Mouse (Mus musculus): ENCODE results near the gene Stra6.

Stra6 gene

DNA sequence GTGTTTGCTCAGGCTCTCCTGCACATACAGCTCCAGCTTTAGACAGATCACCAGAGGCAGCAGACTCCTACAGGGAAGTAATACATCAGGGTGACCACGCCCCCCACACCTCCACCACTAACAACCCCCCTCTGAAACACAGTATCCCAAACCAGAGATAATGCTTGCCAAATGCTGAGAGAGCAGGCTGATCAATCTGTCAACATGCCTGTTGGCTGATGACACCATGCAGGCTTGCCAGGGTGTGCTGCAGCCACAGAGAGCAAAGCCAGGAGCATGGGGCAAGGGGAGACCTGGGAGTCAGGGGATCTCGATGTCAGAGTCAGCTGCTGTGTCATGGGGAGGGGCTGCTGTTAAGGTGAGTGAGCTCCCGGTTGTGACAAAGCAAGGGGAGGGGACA lies at the start of gene Stra6:
Stra6 (plus strand) TSS at position 258 of the 400 bp plus-strand sequence.
- no peak for DNase-seq (ENCODE audit: low read depth)

DNA sequence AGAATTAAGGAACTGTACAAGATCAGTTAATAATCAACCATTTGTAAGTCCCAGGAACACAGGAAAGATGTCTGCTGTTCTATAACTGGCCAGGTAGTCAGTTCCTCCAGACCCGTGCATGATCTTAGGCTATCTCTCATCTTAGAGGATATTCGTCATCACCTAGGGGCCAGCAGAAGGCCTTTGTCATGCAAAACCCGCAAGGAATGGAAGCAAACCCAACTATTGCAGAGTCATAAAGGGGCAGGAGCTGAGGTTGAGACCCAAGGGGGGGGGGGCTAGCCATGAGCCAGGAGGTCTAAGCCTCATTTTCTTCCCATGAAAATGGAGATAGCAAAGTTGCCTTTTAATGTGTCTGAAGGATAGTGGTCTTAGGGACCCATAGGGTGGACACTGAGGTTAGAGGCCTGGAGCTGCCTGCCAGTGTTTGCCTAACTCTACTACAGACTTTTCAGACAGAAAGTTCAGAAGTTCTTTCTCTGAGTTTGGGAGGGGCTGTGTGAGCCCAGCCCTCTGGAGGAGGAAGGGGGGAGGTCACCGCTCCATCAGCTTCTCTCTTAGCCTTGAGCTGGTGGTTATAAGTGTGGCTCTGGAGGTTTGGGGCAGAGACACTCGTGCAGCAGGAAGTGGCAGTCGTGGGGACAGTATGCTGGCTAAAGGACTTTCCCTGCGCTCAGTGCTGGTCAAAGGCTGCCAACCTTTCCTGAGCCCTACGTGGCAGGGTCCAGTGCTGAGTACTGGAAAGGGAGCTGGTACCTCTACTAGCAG lies 49.0 kb upstream of the Stra6 start:
- no peak for DNase-seq (ENCODE audit: low read depth)

- DNase-seq (ENCODE audit: low read depth), result no peak
Measured at GRCm38 (mm10) chr9:58015856-58016255, 47.7 kb upstream of the Stra6 start.

DNA sequence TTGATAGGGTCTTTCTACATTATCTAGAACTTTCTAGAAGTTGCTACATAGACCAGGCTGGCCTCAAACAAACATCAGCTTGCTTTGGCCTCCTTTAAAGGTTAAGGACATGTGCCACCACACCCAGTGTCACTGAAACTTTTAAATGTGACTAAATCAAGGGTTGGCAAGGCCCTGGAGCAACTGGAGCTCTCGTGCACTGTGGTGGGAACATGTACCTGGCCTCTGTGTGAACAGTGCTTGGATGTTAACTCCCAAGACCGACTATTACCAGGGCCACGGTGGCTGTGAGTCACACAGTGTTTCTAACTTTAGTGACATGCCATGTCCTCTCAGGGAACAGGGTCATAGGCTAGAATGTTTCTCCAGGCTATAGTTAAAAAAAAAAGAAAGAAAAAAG lies 46.6 kb upstream of the Stra6 start:
- no peak for DNase-seq (ENCODE audit: low read depth)

GRCm38 (mm10) chr9:58018385-58018784 lies 45.2 kb upstream of the Stra6 start:
- DNase-seq (ENCODE audit: low read depth), result no peak

- no peak for DNase-seq (ENCODE audit: low read depth)
Measured at GRCm38 (mm10) chr9:58025995-58026394, 37.6 kb upstream of the Stra6 start.

DNA sequence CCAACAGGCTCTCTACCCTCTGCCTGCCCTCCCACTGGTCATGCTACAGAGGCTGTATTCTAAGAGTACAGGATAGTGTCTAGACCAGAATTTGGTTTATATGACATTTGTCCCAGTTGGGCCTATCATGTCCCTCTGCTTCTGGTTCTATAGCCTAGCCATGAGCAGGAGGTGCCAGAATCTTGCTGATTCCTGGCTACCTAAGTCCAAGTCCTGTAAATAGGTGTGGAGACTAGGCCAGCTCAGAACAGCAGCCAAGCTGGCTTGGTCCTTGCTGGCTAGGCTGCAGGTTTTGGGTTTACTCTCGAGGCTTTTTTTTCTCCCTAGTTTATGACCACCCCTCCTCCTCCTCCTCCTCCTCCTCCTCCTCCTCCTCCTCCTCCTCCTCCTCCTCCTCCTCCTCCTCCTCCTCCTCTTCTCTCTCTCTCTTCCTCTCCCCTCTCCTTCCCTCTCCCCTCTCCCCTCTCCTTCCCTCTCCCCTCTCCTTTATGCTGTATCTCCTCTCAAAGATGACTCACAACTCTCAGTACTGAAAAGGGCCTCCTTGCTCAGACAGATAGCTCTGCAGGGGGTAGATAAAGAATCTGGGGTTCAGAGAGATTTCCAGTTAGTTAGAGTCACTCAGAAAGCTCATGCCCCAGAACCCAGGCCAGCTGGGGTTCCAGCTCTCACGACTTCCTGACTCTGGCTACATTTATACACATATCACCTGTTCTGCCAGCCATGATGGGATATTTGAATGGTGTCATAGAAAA lies 36.0 kb upstream of the Stra6 start:
- DNase-seq (ENCODE audit: low read depth), result no peak

GRCm38 (mm10) chr9:58028841-58029240 lies 34.7 kb upstream of the Stra6 start:
- no peak for DNase-seq (ENCODE audit: low read depth)

- no peak for DNase-seq (ENCODE audit: low read depth)
Measured at GRCm38 (mm10) chr9:58029635-58030034, 34.0 kb upstream of the Stra6 start.

DNA sequence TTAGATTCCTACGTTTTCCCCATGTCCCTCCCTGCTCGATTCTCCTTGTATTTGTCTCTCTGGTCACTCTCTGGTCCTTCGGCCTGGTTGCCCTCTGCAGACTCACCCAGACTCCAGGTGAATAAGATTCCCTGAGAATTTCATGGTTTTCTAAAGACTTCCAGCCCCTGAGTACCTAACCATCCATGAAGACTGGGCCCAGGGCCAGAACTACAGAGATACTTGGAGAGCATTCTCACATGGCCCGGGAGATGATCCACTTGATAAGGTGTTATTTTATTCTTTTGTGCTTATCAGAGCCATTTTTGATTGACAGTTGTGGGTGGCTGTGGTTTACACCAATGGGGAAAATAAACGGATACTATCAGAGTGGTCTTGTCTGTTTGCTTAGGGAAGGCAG lies 31.7 kb upstream of the Stra6 start:
- DNase-seq (ENCODE audit: low read depth), result no peak

DNA sequence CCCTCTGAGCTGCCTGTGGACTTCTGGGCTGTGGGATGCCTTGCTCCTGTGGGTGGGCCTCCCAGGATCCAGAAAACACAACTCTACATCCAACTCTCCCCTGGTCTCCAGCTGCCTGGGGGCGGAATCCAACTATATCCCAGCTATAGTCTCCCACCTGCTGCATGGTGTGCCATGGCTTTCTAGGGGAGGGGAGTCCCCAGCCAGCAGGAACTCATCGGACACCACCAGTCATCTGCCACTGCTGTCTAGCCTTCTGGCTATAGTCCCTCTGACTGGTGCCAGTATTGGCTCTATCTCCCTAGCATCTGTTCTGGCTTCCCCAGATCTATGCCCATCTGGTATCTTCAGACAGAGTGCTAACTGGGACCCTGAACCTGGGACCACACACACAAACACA lies 28.1 kb upstream of the Stra6 start:
- no peak for DNase-seq (ENCODE audit: low read depth)

GRCm38 (mm10) chr9:58035951-58036698 lies 27.5 kb upstream of the Stra6 start:
- DNase-seq (ENCODE audit: low read depth), result no peak

DNA sequence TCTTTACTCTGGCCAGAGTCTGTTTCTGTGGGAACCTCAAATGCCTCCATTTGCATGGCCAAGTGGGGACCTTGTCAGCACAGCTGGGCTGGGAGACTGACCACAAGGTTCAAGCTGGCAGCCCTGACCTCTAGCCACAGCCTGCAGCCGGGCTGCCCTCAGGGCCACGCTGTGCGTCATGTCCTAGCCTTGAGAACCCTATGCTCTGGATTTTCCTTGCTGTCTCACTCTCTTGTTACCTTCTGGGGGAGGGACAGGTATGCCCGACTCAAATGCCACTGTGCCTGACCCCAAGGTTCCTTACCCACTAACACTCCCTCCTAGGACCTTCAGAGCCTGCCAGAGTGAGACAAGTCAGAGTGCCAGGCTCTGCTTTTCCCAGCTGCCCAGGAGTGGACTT lies 26.6 kb upstream of the Stra6 start:
- no peak for DNase-seq (ENCODE audit: low read depth)

GRCm38 (mm10) chr9:58038500-58039168 lies 25.0 kb upstream of the Stra6 start:
- DNase-seq (ENCODE audit: low read depth), result no peak

DNA sequence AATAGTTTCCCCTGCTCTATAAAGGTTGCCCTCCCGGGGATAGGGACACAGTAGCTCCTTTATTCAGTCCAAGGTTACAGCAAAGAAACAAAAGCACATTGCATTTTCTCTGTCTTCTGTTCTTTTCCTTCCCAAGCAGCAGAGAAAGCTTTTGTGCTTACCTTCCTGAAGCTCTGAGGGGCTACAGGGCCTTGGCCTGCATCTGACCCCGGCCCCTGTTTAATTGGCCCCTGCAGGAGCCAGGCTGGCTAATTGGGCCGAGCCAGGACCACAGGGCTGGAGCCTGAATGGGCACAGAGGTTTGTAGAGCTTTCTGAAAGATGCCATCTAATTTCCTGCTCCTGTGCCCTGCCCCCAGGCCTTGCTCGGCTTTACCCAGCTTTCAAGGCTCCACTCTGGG lies 22.6 kb upstream of the Stra6 start:
- no peak for DNase-seq (ENCODE audit: low read depth)

DNA sequence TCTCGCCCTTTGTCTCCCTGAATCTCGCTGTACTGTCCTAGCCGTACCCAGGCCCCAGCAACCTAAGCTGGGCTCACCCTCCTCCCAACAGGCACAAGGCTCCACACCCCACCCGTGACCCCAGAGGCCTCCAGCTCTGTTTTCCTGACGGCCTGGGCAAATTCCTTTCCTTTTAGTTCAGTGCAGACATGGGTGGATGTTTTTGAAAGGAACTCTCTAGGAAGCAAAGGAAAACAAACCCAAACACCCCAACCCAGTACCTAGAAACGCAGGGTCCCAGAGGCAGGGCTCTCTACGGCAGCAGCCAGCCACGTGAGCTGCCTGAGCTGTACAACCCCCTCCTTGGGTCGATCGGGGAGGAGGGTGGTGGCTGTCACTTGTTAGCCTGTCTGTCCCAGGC lies 21.2 kb upstream of the Stra6 start:
- DNase-seq (ENCODE audit: low read depth), result no peak

GRCm38 (mm10) chr9:58043496-58044017 lies 20.0 kb upstream of the Stra6 start:
- no peak for DNase-seq (ENCODE audit: low read depth)

DNA sequence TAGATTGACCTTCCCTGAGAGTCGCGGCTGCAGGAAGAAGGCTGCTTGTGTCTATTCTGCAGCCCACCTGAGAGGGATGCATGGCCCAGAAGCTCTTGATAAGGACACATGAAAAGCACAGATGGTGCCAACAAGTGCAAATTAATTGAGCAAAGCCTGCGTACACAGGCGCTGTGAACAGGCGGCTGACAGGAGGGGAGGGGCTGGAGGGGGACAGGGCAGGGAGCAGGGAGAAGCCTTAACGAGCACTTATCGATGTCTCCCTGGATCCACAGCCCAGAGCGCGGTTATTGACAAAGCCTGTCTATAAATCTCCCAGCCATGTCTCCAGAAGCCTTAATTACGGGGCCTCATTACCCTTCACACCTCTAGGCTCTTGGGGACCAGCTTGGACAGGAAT lies 18.8 kb upstream of the Stra6 start:
- DNase-seq (ENCODE audit: low read depth), result no peak

GRCm38 (mm10) chr9:58045646-58046045 lies 17.9 kb upstream of the Stra6 start:
- DNase-seq (ENCODE audit: low read depth), result no peak

- DNase-seq (ENCODE audit: low read depth), result no peak
Measured at GRCm38 (mm10) chr9:58047061-58047460, 16.5 kb upstream of the Stra6 start.

DNA sequence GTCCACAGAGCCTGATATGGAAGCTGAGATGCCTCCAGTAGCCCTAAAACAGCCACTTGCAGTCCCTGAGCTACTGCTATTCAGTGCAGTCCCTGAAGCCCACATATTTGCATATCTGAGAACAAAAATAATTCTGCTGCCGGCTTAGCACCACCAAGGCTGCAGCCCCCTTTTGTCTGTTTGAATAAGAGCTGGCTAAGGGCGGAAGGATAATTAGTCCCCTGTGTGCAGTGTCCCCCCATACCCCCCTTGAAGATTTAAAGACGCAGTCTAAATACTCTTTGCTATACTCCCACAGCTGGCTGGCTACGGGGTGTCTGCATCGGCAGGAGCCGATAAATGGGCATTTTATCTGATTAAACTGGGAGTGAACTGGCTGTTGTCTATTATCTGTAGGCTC lies 15.0 kb upstream of the Stra6 start:
- no peak for DNase-seq (ENCODE audit: low read depth)

DNA sequence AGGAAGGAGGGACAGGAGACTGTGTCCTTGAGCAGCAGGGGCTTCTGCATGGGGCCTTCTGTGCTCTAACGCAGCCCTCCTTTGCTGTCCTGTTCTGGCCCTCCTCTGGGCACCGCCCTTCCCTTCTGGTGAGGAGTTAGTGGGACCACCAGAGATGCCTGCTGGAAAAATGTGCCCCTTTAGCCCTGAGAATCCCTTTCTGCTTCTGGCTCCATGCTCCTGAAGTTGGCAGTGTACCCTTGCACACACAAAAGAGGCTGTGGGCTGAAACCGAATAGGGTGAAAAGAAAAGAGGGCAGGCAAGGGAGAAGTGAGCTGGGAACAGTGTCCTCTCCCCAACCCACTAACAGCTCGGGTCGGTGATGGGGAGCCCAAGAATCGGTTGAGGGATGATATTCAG lies 14.4 kb upstream of the Stra6 start:
- no peak for DNase-seq (ENCODE audit: low read depth)
